Mouse (Mus musculus): Measurements from ENCODE around the gene Map6. TPM values are rescaled to one million over a fixed set of nuclear protein-coding genes. Genes with fewer than 3 reads are reported as not detected.

The Map6 gene
- polyA plus RNA-seq, 1 experiment = 0.12 TPM

- H3K27me3 ChIP-seq (replicated peaks) = peaks cover 83% of the 10 kb centered on the region
- H3K4me3 ChIP-seq (replicated peaks) = no peak overlapping the region
- peaks cover 10% of the 10 kb centered on the region for H3K4me1 ChIP-seq
- H3K36me3 ChIP-seq (replicated peaks; ENCODE audit: low read length) = no peaks in the 10 kb centered on the region
- 0 out of 2 replicates have a peak, but pooled peaks cover 2% of the 10 kb centered on the region for H3K9me3 ChIP-seq
- TF ChIP-seq FLI1 (IDR thresholded peaks at IDR 0.05; ENCODE audit: low read length) = no peak
- TF ChIP-seq GATA1 (IDR thresholded peaks at IDR 0.05; ENCODE audit: borderline replicate concordance, low read length) = no peak
These were observed 84.0 kb downstream of the Map6 start for GRCm38 (mm10) chr7:99351104-99351801.

GRCm38 (mm10) chr7:99351802-99352517 lies 84.7 kb downstream of the Map6 start:
- H3K4me1 ChIP-seq = peaks cover 13% of the 10 kb centered on the region
- H3K4me3 ChIP-seq (replicated peaks) = no peak overlapping the region
- TF ChIP-seq GATA1 (IDR thresholded peaks at IDR 0.05; ENCODE audit: borderline replicate concordance, low read length) (no peak), FLI1 (IDR thresholded peaks at IDR 0.05; ENCODE audit: low read length) (no peak)
- H3K9me3 ChIP-seq = no peaks in the 10 kb centered on the region
- peaks cover 84% of the 10 kb centered on the region for H3K27me3 ChIP-seq (replicated peaks)
- H3K36me3 ChIP-seq (replicated peaks; ENCODE audit: low read length) = no peaks in the 10 kb centered on the region

GRCm38 (mm10) chr7:99352526-99353400 lies 85.5 kb downstream of the Map6 start, which contains the start of gene Serpinh1:
Serpinh1 (minus strand) TSS chr7:99353239.
- Histone ChIP-seq H3K4me3 (replicated peaks) (no peak within 1 kb of the TSS), H3K36me3 (replicated peaks; ENCODE audit: low read length) (no peaks in the 10 kb centered on the region), H3K27me3 (replicated peaks) (peaks cover 85% of the 10 kb centered on the region), H3K9me3 (no peaks in the 10 kb centered on the region), H3K4me1 (peaks cover 13% of the 10 kb centered on the region)
- TF ChIP-seq GATA1 (IDR thresholded peaks at IDR 0.05; ENCODE audit: borderline replicate concordance, low read length) = no peak

- Histone ChIP-seq H3K9me3 (no peaks in the 10 kb centered on the region), H3K27me3 (replicated peaks) (peaks cover 85% of the 10 kb centered on the region), H3K36me3 (replicated peaks; ENCODE audit: low read length) (no peaks in the 10 kb centered on the region), H3K4me3 (replicated peaks) (no peak overlapping the region), H3K4me1 (peaks cover 20% of the 10 kb centered on the region)
- TF ChIP-seq FLI1 (IDR thresholded peaks at IDR 0.05; ENCODE audit: low read length) = no peak
- TF ChIP-seq GATA1 (IDR thresholded peaks at IDR 0.05; ENCODE audit: borderline replicate concordance, low read length) = no peak
These were observed 88.5 kb downstream of the Map6 start for GRCm38 (mm10) chr7:99355731-99356131.

- TF ChIP-seq FLI1 (IDR thresholded peaks at IDR 0.05; ENCODE audit: low read length) (no peak), GATA1 (IDR thresholded peaks at IDR 0.05; ENCODE audit: borderline replicate concordance, low read length) (no peak)
- H3K27me3 ChIP-seq (replicated peaks) = peaks cover 84% of the 10 kb centered on the region
- H3K9me3 ChIP-seq = no peaks in the 10 kb centered on the region
- peaks cover 20% of the 10 kb centered on the region for H3K4me1 ChIP-seq
- H3K4me3 ChIP-seq (replicated peaks) = no peak overlapping the region
- no peaks in the 10 kb centered on the region for H3K36me3 ChIP-seq (replicated peaks; ENCODE audit: low read length)
These were observed 89.1 kb downstream of the Map6 start for GRCm38 (mm10) chr7:99356244-99356930.

- Histone ChIP-seq H3K4me1 (peaks cover 16% of the 10 kb centered on the region), H3K9me3 (no peaks in the 10 kb centered on the region), H3K27me3 (replicated peaks) (peaks cover 80% of the 10 kb centered on the region), H3K36me3 (replicated peaks; ENCODE audit: low read length) (no peaks in the 10 kb centered on the region), H3K4me3 (replicated peaks) (no peak overlapping the region)
- no peak for TF ChIP-seq FLI1 (IDR thresholded peaks at IDR 0.05; ENCODE audit: low read length)
- TF ChIP-seq GATA1 (IDR thresholded peaks at IDR 0.05; ENCODE audit: borderline replicate concordance, low read length) = no peak
These were observed 90.0 kb downstream of the Map6 start for GRCm38 (mm10) chr7:99357201-99357600.

- H3K27me3 ChIP-seq (replicated peaks) = peaks cover 78% of the 10 kb centered on the region
- TF ChIP-seq GATA1 (IDR thresholded peaks at IDR 0.05; ENCODE audit: borderline replicate concordance, low read length) (no peak), FLI1 (IDR thresholded peaks at IDR 0.05; ENCODE audit: low read length) (no peak)
- no peaks in the 10 kb centered on the region for H3K9me3 ChIP-seq
- peaks cover 10% of the 10 kb centered on the region for H3K4me1 ChIP-seq
- H3K4me3 ChIP-seq (replicated peaks) = no peak overlapping the region
- H3K36me3 ChIP-seq (replicated peaks; ENCODE audit: low read length) = no peaks in the 10 kb centered on the region
These were observed 91.1 kb downstream of the Map6 start for GRCm38 (mm10) chr7:99358371-99358770.

- Histone ChIP-seq H3K36me3 (replicated peaks; ENCODE audit: low read length) (no peaks in the 10 kb centered on the region), H3K27me3 (replicated peaks) (peaks cover 78% of the 10 kb centered on the region), H3K9me3 (no peaks in the 10 kb centered on the region), H3K4me1 (peaks cover 10% of the 10 kb centered on the region), H3K4me3 (replicated peaks) (no peak overlapping the region)
- TF ChIP-seq FLI1 (IDR thresholded peaks at IDR 0.05; ENCODE audit: low read length) (no peak), GATA1 (IDR thresholded peaks at IDR 0.05; ENCODE audit: borderline replicate concordance, low read length) (no peak)
These were observed 93.0 kb downstream of the Map6 start for GRCm38 (mm10) chr7:99360021-99360802.

Data from megakaryocyte, embryonic 14.5 days (primary cell).